Mouse (Mus musculus) induced T-regulatory cell, adult 2 months (primary cell): ENCODE data around the gene Tuba1b.
"Not testable (repeated sequence)": the region's sequence is repeated elsewhere in the genome, so short reads cannot be mapped to it uniquely, and the experiment has no call there.

Source experiments
- DNase-seq: peaks from one replicate; pipeline ENCODE4 v3.0.0-alpha.2; 2012; ENCODE audit warnings: low read depth

The Tuba1b gene

DNA sequence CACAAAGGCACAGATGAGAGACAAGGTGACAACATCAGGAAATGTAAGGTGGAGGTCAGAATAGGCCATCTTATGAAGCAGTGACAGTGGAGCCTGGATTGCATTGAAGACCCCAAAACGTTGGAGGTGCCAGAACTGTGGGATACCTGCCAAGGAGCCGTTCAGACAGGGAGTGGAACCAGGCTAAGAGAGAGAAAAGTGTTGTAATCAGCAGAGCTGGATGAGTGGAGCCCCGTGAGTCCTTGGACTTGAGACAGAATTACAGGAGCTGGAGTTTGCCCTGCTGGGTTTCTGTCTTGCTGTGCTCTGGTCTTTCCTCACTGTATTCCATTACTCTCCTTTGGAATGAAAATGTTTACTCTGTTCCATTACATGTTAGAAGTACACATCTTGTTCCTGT lies 11.8 kb downstream of the Tuba1b start:
- DNase-seq = no peak

DNA sequence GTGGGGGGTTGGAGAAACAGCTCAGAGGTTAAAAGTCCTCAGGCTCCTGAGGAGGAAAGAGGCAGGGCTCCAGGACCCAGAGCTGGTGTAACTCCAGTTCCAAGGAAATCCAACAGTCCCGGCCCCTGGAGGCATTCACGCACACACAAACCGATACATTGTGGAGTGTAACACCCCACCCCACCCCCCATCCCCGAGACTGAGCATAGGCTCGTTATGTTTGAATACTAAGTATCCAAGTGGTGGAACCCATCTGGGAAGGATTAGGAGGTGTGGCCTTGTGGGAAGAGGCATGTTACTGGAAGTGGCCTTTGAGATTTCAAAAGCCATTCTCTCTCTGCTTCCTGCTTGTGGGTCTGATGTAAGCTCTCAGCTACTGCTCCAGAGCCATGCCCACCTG lies 12.9 kb downstream of the Tuba1b start:
- no peak for DNase-seq

DNA sequence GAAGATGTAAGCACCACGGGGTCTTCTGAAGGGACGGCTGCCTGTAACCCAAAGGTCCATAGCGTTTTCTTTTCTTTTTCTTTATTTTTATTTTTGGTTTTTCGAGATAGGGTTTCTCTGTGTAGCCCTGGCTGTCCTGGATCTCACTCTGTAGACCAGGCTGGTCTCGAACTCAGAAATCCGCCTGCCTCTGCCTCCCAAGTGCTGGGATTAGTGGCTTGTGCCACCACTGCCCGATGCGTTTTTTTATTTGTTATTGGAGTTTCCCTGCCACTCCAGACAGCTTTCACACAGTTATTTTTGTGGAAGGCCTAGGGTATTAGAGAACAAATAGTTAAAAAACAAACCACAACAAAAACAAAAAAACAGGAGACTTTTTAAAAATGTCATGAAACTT lies 15.9 kb downstream of the Tuba1b start:
- not testable (repeated sequence) for DNase-seq

DNA sequence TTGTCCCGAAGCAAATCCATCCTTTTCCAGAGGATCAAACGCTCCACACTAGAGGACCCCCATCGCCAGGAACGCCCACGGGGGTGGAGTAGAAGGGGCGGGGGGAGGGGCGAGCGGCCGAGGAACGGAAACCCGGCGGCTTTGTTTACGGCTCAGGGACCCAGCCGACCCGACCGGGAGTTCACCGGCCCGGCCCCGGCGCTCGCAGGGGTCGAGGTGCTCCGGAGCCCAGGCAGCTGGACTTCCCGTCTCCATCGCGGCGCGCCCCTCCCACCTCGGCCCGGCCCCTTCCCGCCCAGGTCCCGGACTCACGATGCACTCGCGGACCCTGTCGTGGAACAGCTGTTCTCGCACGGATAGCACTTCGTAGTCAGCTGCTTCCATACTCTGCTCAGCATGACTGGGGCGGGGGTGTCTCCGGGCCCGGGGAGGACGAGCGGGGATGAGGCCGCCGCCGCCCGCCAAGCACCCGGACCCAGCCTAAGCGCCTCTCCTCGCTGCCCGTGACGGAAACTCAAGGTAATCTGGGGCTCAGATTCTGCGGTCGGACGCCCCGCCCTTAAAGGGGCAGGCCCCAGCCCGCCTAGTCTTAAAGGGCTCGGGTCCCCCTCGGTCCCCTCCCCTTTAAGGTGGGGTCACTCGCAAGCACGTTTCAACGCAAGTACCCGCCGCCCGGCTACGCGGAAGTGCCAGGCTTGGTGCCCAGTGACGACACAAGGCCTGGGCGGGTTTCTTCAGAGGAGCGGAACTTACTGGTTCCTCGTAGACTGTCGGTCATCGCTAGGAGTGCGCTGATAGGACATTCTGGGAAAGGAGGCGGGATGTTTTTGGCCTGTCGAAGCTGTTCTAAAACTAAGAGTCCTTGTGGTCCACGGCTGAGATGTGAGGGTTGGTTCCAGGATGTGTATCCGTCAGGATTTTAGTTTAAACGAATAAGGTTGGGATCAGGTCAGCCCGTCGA lies 16.5 kb downstream of the Tuba1b start, which contains the start of gene Lmbr1l:
Lmbr1l (minus strand) TSS at position 694 of the 961 bp plus-strand sequence.
- peak; percentile 99 for DNase-seq

DNA sequence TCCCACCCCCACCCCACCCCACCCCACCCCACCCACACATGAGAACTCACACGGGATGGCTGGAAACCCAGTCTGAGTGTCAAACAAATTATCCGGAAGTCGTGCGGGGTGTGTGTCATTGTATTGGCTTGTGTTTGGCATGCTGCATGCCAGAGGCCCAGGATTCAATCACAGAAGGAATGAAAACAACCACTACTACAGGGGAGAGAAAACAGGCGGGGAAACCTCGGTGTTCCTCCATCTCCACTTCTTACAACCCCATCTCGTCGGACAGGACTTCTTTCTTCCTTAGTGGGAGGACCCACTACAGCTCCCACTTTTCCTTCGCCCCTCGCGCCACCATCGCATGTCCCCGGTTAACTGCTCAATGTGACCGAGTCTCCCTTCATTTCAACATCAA lies 17.3 kb downstream of the Tuba1b start:
- DNase-seq = peak; percentile 66

DNA sequence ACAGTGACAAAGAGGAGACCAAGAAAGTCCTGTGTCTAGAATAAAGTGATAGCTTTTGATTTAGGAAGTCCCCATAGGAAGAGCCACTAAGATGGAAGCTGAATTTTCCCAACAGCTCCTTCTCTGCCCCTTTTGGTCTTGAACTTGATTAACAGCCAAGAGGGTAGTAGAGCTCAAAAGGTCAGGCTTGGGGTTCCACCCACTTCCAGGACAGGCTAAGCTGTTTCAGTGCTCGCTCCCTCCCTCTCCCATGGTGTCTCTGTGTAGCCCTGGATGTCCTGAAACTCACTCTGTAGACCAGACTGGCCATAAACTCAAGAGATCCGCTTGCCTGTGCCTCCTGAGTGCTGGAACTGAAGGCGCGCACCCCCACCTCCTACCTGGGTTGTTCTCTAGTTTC lies 18.3 kb downstream of the Tuba1b start:
- DNase-seq = no peak

DNA sequence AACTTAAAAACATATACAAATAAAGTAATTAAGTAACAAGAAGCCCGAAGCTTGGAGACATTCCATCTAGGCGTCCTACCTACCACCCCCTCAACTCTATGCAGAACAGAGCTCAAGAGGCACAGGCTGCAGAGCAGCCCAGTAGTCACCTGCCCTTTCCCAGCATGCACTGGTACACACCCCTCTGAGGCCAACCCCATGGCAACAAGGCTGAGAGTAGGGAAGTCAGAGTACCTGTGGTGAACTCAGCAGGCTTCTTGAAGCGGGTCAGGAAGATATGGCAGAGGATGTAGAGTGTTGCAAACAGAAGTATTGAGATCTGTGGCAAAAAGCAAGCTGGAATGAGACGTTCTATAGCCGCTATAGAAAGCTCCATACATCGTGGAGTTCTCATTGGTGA lies 19.5 kb downstream of the Tuba1b start:
- no peak for DNase-seq

DNA sequence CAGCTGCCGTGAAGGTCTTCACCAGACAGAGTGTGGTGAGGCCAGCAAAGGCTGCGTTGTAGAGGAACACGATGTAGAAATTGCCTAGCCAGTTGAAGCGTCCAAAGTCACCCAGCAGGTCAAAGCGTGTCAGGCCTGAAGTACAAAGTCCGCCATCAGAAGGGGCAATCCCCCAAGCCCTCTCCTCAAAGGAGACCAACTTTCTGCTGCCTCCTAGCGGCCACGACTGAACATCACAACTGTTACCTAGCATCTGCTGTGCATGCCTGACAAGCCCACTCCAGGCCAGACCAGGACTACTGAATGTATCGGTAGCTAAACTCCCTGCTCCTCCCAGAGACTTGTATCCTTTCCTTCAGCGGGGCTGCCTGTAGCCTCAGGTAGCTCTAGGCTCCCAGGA lies 29.7 kb downstream of the Tuba1b start:
- DNase-seq = peak; percentile 73

DNA sequence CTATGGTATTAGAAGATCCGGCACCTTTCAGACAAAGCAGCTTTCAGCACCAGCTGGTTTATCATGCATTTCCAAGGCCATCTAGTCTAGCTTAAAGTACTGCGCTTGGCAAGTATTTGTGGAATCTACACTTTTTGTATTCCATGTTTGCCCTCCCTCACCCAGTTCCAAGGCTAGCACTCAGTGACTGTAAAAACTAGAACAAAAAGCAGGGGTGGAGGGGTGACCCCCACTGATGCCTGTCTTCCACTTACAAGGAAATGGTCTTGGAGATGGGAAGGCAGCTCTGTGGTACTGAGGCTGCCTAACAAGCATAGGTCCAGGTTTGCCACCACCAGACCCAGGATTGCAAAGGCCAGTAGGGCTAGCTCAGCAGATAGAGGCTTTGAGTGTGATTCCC lies 31.8 kb downstream of the Tuba1b start:
- no peak for DNase-seq

DNA sequence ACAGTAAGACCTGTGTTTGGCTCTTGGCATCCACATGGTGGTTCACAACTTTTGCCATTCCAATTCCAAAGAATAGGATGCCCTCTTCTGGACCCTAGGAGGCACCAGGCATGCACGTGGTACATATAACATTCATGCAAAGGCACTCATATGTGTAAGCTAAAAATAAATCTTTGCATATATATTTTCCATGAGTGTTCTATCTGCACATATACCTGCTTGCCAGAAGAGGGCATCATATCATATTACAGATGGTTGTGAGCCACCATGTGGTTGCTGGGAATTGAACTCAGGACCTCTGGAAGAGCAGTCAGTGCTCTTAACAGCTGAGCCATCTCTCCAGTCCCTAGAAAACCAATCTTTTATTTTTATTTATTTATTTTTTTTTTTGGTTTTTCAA lies 32.8 kb downstream of the Tuba1b start:
- DNase-seq = no peak

DNA sequence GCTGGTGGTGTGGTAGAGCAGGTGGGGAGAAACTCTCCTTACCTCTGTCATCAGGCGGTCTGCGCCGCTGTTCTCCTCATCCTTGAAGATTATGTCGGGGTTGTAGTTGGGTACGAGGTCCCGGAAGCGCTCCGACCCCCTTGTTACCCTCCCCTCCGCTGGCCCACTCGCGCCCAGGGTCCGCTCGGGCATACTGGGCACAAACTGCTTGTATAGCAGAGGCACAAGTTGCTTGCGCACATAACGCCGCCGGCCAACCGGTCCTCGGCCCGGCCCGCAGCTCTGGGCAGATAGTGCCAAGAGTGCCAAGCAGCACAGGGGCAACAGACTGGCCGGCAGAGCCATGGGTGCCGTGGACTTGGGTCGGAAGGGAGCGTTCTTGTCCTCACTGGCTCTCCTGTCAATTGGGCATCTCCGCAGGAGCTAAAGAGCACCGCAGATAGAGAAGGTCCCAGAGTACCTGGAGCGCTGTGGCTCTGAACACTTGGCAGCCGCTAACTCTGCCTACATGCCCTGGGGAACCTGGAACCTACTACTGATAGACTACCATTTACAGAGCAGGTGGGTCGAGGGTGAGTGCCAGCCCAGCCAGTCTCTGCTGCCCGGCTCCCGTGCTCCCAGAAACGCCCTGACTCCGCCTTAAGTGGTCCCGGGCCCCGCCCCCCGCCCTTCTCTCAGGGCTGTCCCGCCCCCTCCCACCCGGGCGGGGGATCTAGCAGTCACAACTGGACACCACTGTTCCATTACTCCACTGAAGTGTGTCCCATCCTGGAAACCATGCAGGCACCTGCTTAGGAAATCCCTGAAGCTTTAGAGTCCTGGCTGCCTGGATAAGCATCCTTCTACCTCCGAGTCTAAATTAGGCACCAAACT lies 36.2 kb downstream of the Tuba1b start, which contains the start of gene Dhh:
Dhh (minus strand) TSS at position 613 of the 873 bp plus-strand sequence.
- no peak for DNase-seq

DNA sequence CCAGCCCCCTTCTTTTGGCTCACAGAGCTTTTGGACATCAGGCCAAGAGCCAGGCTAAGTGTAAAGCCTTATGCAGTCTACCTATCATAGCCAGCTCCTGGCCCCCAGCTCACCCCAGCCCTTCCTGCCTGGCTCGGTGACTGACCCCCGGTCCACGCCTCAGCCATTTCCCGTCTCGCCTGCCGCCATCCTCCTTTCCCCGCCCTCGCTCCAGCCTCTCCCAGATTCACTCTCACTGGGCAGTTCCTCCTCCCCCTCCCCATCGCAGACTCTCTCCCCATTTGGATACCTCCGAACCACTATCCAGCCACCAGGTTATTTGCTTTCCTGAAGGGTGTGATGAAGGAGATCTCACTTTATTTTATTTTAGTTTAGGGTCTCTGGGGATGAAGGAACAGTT lies 36.9 kb downstream of the Tuba1b start:
- DNase-seq = no peak

DNA sequence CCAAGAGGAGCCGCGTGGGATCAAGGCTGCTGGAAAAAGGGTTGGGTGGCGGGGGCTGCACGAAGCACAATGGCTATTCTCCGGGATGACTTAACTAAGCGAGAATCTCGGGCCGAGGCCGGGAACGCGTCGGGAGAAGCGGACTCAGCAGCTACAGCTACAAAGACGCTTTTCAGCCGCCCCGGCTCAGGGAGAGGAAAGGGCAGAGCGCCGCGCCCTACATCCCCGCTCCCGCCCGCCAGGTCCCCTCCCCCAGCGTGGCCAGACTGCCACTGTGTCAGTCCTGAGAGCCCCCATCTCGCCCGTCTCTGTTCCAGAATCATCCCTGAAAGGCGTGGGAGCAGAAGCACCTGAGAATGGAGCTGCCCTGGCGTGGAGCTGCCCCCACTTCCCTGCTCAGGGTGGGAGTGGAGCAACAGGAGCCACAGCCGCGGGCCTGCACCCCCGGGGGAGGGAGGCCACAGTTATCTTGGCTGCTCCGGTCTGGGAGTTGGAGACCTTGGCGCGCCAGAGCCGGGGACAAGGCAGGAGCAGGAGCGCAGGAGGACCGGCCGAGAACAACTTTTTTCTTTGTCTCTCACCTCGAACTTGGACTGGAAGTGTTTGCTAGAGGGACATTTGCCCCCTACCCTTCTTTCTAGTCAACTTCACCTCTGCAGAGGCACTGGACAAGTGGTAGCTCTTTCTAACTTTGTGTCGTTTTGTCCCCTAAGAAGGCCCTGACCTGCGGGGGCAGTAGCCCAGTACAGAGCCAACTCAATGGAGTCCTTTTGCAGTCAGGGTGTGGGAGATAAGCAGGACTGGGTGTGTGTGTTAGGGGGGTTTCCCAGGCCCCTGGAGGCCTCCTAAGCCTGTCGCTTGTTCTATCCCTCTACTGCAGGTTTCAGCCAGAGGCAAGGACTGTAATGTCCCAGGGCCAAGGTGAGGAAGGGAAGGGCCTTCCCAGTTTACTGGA lies 38.5 kb downstream of the Tuba1b start:
- DNase-seq = peak; percentile 41

DNA sequence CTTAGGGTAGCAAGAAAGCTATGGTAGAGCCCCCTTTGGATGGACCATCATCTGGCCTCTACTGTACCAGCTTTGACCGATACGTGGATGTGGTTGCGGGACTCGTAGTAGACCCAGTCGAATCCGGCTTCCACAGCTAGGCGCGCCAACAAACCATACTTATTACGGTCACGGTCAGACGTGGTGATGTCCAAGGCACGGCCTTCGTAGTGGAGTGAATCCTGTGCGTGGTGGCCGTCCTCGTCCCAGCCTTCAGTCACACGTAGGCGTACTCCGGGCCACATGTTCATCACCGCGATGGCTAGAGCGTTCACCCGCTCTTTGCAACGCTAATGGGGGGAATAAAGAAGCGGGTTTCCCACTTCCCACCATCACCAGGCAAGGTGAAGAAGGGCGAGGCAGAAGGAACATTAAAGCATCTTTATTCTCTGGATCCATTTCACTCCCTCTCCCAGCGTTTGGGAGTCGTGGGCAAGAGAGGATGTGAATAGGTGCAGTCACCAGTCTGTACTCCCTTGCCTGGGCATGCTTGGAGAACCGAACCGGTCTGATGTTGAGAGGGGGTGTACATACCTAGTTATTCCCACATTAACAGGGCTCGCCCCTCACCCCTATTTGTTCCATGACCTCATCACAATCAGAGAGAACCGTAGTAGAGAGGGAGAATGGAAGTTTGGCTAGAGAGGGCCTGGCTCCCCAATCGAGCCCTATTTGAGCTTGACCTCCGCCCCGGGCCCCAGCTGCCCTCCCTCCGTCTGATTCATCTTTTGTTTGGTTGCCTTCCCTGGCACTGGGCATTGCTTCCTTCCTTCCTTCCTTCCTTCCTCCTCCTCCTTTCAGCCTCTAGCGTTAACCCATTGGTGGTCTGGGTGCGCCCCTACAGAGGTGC lies 39.4 kb downstream of the Tuba1b start:
- peak; percentile 47 for DNase-seq

DNA sequence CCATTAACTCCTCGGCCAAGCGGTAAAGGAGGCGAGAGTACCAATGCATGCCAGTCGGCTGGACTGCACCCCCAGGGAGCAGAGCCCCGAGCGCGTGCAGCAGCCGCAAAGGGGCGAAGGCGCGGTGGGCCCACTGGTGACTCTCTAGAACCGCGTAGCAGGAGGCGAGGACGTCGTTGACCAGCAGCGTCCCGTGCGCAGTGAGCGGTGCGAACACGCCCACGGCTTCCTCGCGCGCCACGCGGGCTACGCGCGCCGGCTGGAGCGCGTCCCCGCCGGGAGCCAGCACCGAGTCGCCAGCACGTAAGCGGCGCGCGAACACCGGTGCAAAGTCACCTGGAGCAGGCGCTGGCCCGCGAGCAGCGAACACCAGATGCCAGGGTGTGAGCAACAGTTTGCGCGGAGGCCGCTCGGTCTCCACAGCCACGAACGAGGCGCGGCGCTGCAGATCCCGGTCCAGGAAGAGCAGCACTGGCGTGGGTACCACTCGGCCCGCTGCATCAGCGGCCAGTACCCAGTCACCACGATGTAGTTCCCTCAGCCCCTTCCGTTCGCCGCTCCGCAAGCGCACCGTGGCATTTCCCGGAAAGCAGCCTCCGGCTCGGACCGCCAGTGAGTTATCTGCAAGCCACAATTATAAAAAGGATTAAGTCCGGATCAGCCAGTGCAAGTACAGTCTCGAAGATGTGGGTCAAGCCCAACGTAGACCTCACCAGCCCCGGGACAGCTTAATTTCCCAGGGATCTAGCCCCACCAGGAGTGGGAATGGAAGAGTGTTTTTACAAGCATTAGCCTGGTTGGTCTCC lies 40.2 kb downstream of the Tuba1b start, which contains the start of gene Rhebl1:
Rhebl1 (minus strand) TSS at position 601 of the 806 bp plus-strand sequence.
- DNase-seq = peak; percentile 68

DNA sequence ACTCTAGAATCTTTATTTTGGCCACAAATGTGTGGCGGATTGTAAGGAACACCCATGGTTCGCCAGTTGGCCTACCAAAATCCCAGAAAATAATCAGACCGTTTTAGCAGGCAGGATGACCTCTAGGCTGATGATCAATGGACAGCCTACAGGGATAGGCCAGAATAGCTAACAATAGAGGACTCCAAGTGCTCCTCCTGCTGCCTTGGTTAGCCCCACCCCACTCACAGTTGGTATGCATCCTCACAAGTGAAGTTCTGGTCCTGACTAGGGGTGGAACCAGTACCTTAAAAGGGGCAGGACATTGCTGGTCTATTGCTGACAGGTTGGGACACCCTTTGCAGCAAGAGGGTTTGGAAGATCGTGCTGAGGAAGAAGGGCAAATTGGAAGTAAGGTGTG lies 41.3 kb downstream of the Tuba1b start:
- DNase-seq = no peak

DNA sequence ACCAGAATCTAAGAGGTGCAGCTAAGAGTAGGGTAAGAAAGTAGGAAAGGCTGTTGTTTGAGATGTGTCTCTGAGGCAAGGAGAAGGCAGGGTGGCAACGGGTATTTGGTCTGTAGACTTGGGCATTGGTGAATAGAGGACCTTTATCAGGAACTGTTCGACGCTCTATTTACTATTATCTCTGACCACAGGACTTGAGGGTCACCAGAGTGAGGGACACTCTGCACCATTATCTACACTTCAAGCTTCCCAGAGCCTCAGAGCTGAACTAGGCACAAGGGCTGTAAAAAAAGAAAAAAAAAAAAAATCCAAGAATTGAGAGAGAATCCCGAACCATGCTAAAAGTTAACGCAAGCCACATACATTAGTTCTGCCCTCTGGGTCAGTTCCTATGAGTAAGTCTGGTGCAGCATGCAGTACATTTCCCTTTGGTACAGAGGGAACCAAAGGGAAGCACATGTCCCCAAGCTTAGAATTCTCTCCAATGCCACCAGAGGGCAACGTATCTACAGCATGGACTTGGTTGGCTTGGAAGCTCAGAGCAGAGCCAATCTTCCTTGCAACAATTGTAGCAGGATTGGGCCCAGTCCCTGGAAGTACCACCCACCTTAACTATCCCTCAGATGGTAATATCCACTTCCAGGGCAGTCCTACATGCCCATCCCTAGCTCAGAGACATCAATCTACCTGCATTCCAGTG lies 42.3 kb downstream of the Tuba1b start:
- peak; percentile 82 for DNase-seq

DNA sequence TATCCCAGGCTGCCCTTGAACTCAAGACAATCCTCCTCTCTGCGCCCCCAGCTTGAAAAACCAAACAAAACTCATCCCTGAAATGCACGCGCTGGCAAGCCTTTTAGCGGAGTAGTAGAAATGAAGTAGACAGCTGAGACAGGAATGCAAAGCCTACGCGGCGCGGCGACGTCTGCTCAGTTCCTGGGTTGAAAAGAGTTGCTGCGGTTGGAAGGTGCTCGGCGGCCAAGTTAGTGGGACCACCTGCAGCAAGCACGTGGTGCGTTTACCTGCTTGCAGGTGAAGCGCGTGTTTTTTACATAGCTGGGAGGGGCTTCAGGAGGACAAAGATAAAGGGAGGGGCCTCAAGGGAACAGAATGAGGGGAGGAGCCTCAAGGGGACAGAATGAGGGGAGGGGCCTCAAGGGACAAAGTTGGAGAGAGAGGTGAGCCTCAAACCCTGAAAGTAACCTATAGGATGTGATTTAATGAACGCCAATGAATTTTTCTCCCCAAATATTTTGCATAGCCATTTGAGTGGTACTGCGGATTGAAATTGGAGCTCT lies 43.1 kb downstream of the Tuba1b start:
- DNase-seq = no peak

DNA sequence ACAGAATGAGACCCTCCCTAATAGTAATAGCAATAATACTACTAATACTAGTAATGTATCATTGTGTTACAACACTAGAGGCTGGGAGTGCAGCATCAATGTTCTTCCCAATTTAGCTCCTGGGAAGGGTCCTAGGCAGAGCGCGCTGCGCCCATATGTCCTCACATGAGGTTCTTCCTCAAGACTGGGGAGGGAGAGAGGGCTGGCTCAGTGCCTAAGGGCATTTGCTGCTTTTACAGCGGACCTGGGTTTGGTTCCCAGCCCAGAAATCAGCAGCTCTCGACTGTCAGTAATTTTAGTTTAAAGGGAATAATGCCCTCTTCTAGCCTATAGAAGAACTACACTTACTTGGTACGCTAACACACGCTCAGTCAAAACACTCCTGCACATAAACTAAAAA lies 46.8 kb downstream of the Tuba1b start:
- no peak for DNase-seq
